Mouse (Mus musculus) ovary, adult 18-20 months (tissue): ENCODE measurements around the gene Creb5.

Source experiments
- DNase-seq: peaks from one replicate; pipeline ENCODE4 v3.0.0; 2022; ENCODE audit warnings: low spot score, mixed read lengths

The Creb5 gene

DNA sequence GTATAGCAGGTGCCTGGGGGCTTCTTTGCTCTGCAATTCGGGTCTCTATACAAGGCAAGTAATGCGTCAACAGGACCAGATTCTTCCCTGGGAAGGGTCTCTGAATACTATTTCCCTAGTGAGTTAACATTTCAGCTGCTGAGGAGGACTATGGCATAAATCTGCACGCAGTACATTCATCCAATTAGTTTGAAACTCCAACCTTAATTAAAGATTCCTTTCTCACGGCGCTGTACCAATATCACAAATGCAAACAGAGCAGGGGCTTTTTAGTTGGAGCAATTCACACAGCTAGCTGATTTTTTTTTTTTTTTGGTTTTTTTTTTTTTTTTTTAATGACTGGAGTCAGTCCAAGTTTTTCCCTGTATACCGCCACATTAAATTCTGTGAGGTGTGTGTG lies 357.0 kb downstream of the Creb5 start:
- no peak for DNase-seq

DNA sequence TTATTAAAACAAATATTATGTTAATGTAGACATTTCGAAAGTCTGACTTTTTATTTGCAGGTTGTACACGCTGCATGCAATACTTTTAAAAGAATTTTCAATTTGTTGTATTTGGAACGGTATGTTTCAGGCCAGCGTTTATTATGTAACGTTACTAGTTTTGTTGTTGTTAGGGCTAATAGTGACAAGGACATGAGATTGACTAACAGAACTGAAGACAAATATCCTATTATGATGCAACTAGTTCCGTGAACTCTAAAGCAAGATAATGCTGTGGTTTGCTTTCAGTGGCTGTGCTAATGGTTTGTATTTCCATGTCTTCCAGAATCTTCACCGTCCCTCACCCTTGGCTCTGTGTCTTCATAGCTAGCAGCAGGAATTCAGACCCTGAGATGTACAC lies 357.9 kb downstream of the Creb5 start:
- no peak for DNase-seq

DNA sequence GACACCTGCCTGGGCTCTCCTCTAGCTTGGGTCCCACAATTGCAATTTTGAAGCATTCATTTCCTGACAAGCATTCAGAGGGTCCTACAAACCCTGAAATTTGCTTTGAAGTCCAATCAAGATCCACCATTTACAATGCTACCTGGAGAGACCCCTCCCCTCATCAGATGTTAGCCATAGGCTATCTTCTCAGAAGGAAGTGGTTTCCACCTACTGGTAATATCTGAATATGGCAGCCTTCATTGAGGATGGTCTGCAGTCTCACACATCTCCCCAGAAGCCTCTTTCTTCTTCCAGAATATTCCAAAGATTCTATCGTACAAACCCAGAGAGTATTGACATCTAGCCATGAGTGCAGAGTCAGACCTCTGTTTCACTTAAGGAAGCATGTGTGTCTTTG lies 362.7 kb downstream of the Creb5 start:
- no peak for DNase-seq

DNA sequence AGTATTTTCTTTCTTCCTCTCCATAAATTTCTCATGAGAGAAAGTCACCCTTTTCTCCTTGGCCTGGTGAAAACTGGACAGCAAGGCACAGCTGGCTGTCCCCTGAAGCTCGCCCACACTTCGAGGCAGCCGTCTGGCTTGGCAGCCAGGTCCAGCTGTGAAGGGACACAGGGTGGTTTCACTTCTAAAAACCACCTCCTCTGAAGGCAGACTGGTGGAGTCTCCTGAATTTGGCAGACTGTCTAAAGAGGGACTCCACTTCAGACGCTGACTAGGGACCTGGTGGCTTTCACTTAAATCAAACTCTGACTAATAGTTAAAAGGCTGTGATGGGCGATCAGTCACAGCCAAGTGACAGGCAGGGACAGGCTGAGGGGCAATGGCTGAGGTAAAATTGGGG lies 365.6 kb downstream of the Creb5 start:
- DNase-seq = no peak

DNA sequence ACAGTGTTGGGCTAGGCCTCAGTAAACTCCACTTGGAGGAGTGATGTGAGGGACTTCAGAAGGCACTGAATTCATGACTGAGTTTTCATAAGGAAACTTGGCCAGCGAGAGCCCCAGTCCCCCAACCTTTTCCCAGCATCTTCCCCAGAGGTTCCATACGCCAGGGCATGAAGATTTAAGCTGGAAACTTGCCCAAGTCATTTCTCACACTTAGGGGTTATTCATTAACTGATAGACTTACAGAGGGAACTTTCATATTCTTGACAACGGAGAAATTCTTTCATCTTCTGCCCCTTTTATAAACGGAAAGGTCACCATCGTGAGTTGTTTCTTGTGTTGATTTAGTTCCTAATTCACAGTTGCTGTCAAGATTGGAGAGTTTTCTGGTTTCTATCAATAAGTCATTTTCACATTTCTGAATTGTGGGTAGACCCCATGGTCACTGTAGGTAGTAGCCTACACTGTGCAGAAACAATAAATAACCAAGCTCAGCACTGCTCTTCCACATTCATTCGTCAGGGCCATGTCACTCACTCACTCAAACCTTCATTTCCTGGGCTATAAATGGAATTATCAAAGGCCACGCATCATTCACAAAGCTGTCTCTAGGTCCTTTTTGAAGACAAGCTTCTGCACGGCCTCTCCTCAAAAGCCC lies 366.8 kb downstream of the Creb5 start:
- DNase-seq = no peak

DNA sequence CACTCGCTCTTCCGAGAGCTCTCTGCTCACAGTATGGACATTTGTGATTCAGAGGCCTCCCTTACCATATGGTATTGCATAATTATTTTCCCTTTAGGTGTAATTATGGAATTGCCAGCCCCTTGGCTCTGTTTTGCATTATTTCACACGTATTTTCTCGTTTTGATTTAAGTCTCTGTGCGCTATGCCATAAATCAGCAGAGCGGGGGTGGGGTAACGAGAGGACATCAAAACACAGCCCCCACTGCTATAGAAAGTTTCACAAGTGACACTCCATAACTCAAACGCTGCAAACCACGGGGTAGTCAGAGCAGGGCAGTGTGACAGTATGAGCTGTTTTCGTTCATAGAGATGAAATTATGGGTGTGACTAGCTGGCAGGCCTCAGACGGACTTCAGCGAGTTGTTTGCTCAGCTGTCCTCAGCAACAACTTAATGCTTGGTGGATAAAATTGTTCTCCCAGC lies 367.3 kb downstream of the Creb5 start:
- DNase-seq = no peak

DNA sequence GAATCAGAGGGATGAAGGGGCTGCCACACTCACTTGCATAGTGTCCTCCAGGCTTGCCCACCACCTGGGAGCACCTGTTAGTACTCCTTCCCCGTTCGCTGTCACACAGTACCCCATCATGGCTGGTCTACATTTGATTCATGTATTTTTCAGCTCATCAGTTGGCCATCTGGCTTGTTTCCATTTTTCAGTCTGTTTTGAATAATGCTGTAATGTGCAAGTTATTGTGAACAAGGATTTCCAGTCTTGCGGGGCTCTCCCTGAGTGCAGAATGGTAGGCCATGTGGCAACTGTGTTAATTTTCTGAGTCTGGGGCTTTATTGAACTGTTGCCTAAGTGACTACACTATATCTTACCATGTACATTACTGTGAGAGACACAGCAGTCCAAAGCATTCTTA lies 369.4 kb downstream of the Creb5 start:
- no peak for DNase-seq

DNA sequence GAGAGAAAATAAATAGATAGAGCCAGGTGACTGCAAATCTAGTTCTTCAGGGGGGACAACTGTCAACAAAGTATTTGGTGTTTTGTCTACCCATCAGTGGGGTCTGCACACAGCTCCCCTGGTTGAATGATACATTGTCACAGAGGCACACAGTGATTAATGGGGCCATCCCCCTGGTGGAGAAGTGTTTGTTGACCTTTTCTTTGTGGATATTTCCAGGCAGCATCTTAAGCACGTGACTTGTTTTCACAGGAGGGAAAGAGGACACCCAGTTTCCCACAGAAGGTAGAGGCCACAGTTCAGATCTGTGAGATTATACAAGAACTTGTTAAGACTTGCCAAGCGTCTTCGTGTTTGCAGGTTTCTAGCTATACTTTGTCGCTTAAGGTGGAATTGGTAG lies 370.4 kb downstream of the Creb5 start:
- no peak for DNase-seq

DNA sequence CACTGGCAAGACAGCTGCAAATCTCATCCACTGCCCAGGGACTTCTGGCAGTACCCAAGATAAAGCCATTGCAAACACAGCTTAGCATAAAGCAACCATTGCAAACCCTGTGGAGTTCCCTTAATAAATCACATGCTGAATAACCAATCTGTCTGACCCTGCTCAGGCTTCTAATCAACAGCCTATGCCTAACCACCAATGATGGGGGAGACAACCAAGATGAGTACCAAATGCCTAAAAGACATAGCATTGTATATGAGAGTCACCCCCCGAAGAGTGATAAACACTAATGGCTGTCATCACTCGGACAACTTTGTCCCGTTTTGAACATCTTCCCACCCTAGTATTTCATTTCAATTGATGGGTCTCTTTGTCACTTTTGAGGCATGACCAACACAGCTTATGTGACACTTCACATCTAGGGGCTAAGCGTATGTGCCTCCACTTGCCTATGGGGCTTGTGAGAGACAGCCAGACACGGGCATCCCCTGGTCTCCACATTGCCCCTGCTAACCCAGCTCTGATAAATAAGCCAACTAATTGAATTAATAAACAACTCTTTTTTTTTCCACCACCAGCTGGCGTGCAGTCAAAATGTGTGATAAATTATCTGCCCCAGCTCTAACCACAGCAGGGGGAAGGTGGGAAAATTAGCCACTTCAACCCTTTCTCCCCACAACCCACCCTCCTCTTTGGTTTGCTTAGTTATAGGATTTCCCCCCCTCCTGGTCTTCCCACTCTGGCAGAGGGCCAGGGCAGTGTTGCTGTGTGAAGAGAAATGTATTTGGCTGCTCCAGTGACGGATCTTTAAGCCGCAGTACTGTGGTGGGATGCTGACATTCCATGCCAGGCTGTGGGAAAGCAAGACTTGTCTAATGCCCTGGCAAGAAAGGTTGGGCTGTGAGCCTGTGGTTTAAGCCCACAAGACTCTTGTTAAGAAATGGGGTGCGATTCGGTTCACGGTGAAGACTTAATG lies 376.1 kb downstream of the Creb5 start:
- no peak for DNase-seq

DNA sequence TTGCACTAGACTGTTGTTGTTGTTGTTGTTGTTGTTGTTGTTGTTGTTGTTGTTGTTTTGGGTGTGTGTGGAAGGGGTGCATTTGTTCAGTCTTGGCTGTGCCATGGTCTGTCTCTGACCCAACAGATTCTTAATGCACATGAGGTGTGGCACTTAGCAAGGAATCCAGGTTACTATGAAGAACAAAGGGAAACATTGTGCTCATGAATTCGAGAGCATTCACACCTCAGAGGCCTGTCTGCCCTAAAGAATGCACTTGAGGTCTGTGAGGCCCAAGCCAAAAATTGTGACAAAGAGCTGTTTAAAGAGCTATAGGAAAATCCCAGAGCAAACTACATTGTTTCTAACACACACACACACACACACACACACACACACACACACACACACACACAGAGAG lies 377.7 kb downstream of the Creb5 start:
- no peak for DNase-seq

DNA sequence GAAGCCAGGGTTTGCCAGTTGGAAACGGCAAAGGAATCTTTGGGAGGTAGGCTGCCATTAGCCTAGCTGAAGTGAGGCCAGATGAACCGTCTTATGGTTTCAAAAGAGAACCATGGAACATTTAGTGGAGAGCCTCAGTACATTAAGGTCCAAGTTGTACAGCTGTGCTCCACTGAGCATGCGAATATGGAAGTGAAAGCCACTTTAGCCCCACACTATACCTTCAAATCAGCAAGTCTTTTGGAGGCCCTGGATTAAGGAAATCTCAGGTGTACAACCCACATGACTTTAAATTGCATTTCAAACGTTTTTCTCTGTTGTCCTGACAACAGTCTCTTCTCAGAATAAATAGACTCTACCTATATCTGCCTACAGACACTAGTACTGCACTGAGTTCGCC lies 379.4 kb downstream of the Creb5 start:
- no peak for DNase-seq

DNA sequence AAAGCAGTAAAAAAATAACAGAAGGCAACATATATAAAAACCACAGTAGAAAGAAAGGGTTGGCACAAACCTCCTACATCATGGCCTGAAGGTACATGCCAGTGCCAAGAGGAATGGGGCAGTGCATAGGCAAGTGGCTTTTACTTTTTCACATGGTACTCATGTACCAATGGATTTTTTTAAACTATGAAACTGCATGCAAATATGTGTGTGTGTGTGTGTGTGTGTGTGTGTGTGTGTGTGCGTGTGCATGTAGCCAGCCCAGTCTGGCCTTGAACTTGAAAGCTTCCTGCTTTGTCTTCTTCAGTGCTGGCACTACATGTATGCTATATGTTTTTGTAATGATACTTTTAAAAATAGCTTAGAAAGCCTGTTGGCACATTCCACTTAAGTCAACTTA lies 391.2 kb downstream of the Creb5 start:
- DNase-seq = no peak

DNA sequence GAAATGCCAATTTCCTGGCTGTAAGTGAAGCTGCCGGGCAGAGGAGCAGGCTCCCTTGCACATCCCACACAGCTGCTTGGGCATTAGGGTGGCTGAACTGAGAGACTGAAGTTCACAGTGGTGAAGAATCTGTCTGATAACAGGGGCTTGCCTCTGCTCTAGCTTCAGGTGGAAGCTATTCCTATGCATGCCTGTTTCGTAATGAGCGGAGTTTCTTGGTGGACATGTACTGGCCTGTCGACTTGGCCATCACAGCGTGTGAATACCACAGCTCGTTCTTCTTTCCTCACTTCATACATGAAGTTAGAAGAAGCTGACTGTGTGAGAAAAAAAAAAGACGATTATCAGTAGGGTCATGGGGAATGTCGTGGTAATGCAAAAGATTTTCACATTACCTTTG lies 393.0 kb downstream of the Creb5 start:
- DNase-seq = no peak

DNA sequence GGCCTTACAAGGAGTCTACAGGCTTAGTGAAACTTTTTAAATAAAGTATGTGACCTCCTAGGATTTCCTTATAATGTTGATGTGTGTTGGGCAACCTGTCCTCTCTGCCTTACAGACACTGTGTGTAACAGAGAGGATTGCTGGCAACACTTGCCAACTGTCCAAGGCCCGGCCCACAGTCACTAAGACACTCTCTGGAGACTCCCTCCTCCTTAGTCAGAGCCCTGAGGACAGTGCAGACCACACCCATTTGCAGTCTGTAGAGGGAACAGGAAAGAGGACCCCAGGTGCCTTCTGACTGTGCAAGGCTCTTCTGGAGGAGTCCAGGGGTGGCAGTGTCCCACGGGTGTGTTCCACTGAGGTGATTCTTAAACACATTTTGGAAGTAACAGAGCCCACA lies 397.3 kb downstream of the Creb5 start:
- no peak for DNase-seq

DNA sequence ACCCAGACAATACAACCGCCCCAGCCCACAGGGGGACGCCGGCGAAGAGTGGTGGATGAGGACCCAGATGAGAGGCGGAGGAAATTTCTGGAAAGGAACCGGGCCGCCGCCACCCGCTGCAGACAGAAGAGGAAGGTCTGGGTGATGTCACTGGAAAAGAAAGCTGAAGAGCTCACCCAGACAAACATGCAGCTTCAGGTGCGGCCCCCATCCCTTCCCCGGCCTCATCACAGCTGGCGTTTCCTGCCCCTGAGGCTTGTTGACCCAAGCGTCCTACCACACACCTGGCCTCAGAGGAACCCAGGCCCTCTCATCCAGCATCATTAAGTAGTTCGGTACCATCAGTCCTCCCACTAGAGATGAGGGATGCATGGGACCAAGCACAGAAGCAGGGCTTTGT lies 398.3 kb downstream of the Creb5 start:
- DNase-seq = no peak

DNA sequence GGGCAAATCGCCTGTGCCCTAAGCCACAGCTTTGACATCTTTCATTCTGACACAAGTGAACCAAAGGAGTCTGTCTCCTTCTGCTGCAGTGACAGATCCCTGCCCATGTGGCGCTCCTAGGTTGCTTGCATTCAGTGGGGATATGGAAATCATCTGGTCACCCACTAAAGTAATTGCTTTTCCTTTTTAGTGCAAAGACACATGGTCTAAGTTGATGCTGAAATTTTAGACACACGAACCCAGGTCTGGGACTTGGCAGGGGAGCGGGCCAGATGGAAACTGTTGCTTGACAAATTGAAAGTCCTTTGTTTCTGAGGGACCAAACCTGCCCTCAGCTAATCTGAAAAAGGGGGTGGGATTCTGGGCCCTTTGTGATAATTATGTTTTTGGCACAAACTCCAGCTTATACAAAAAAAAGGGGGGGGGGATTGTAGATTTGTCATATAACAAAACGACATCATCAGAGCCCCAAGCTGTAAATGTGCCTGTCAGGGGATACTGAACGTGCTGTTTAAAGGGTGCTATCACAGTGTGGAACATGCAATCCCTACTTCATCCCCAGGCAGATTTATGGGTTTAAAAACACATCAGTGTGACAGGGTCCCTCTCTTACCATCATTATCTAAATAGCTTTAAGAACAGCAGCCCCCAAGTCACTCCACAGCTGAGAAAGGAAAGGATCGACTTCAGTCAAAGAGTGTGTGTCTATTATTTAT lies 401.9 kb downstream of the Creb5 start:
- no peak for DNase-seq

DNA sequence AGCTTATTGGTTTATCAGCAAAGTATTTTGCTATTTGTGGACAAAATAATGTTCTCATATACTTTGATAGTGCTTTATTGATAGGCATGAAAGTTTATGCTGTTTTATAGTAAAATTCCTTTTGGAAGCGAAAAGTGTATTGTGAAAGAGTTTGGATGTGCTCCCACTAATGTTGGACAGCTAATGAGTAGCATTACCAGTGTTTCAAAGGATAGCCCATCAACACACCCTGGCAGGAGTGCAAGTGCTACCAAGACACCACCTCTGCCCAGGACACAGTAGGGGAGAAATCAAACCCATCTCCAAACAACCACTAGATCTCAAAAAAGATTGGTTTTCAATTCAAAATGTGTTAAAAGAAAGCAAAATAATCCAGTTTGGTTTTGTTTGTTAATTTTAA lies 403.9 kb downstream of the Creb5 start:
- DNase-seq = no peak

DNA sequence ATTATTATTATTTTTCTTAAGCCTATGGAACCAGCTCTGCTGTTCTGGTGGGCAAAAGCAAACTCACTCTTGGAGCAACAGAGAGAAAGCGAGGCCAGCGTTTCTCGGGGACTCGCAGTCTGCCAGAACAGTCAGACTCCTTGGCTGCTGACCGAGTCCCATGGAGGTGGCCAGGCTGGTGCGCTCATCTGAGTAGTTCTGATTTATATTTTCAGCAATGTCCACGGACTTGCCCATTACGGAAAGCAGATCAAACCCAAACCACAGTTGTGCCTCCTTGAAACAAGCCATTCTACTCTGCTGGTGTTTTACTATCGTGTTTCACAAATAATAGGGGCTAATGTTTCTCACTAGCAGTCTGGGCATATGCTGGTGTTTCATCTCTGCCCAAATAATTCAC lies 408.1 kb downstream of the Creb5 start:
- DNase-seq = no peak

DNA sequence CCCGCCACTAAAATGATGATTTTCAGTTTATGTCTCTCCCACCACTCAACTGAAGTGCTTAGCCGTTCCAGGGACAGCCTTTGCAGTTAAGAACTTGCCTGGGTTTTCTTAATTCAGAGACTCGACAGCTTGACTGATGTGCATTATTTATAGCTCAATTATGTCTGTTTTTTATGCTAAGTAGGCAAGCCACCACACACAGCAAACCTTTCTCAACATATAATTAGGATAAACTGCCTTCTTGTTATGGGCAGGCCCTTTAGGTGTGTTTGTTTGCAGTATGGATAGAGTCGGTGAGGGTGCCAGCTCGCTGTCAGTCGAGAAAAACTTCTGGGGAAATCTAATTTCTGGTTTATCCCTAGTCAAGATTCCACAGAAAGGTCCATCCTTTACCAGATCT lies 409.4 kb downstream of the Creb5 start:
- no peak for DNase-seq

DNA sequence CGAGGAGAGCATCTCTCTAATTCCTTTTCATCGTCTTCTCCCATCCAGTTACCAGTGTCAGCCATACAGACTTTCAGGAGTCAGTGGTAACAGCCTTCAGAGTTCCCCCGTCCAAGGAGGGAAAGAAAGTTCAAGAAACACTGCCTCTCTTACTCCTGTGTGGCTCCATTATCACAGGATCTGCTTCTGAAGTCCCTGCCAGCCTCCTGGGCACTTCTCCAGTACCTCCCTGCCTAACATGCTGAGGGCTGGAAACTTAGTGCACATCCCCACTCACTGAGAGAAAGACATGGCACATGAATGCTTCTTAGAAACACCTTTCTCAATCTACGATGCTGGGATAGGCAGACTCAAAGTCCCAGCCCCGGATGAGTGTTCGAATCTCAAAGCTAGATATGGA lies 409.9 kb downstream of the Creb5 start:
- no peak for DNase-seq

DNA sequence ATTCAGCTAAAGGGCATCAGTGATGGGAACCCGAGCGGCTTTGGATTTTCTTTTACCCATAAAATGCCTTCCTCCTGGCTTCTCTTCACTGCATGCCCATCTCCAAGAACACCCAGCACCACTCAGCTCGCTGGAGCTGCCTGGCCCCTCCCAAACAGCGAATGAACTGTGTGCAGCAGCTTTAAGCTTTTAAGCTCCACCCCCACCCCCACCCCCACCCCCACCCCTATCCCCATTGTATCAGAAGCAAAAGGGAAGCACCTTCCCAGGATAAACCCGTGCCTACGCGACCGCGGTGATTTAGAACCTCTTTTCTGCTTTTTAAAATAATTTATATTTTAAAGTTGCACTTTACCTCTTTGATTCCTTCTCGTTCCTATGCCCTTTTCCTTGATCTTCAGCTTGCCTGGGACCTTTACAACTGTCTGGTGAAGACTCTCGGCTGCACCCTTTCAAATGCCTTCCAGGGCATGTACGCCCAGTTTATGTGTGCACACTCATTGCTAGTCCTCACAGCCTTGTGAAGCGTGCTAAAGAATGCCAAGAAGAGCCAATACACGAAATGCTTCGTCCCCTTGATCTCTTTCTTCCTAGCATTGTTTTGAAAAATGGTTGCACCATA lies 411.2 kb downstream of the Creb5 start:
- no peak for DNase-seq

DNA sequence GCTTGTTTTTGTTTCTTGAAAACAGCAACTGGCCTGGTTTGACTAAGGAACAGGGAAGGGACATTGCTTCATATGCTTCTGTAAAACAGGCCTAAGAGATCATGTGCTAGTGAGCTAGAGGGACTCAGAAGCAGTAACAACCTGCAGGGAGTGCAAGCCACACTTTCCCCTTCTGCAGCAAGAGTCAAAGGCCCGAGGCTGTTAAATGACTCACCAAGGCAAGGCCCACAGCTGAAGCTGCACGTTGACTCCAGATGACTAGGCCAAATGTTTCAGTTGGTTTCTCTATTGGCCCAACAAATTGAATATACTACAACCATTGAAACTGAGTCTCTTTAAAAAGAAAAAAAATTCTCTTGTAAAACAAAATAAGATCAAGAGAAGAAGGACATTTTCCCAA lies 417.4 kb downstream of the Creb5 start:
- no peak for DNase-seq
